Mouse (Mus musculus): ENCODE measurements around the gene Xlr5b. TPM values are rescaled to one million over a fixed set of nuclear protein-coding genes. Genes with fewer than 3 reads are reported as not detected.

The Xlr5b gene
- polyA plus RNA-seq, 1 experiment from 2014 or later, result not detected

Other genes with a start within 250 kb of the Xlr5b start
- 73.4 and 79.3 TPM in 2 replicates for gene Cetn2, start 230.4 kb upstream of the Xlr5b start, polyA plus RNA-seq (2015; fragmentation: Nextera tagmentation; extraction: Ambion mirVana)
- gene Nsdhl, start 230.2 kb upstream of the Xlr5b start, polyA plus RNA-seq (2015; fragmentation: Nextera tagmentation; extraction: Ambion mirVana), result 52.7 and 55.8 TPM in 2 replicates
- gene Zfp185, start 161.5 kb upstream of the Xlr5b start, polyA plus RNA-seq (2015; fragmentation: Nextera tagmentation; extraction: Ambion mirVana), result 0.97 and 1.3 TPM in 2 replicates
- 0.10 and 0.11 TPM in 2 replicates for gene Pnma5, start 111.7 kb upstream of the Xlr5b start, polyA plus RNA-seq (2015; fragmentation: Nextera tagmentation; extraction: Ambion mirVana)
- 5.5 and 5.6 TPM in 2 replicates for gene Pnma3, start 84.0 kb upstream of the Xlr5b start, polyA plus RNA-seq (2015; fragmentation: Nextera tagmentation; extraction: Ambion mirVana)
- gene Xlr4a, start 66.3 kb upstream of the Xlr5b start, polyA plus RNA-seq (2015; fragmentation: Nextera tagmentation; extraction: Ambion mirVana), result 0.46 and 0.58 TPM in 2 replicates
- gene Xlr3a, start 51.7 kb upstream of the Xlr5b start, polyA plus RNA-seq (2015; fragmentation: Nextera tagmentation; extraction: Ambion mirVana), result 5.3 and 6.5 TPM in 2 replicates
- 2.5 TPM in 2 replicates for gene Gm14685, start 31.7 kb upstream of the Xlr5b start, polyA plus RNA-seq (2015; fragmentation: Nextera tagmentation; extraction: Ambion mirVana)
- 1.6 and 2.1 TPM in 2 replicates for gene DXBay18, start 654 bp downstream of the Xlr5b start, polyA plus RNA-seq (2015; fragmentation: Nextera tagmentation; extraction: Ambion mirVana)
- not detected in 2 replicates for gene Spin2d, start 28.2 kb downstream of the Xlr5b start, polyA plus RNA-seq (2015; fragmentation: Nextera tagmentation; extraction: Ambion mirVana)
- gene Xlr3b, start 43.4 kb downstream of the Xlr5b start, polyA plus RNA-seq (2015; fragmentation: Nextera tagmentation; extraction: Ambion mirVana), result 13.1 and 13.7 TPM in 2 replicates
- 0.48 and 0.80 TPM in 2 replicates for gene Xlr4b, start 65.5 kb downstream of the Xlr5b start, polyA plus RNA-seq (2015; fragmentation: Nextera tagmentation; extraction: Ambion mirVana)
- 35.1 and 37.5 TPM in 2 replicates for gene F8a, start 79.5 kb downstream of the Xlr5b start, polyA plus RNA-seq (2015; fragmentation: Nextera tagmentation; extraction: Ambion mirVana)
- gene Xlr4c, start 94.3 kb downstream of the Xlr5b start, polyA plus RNA-seq (2015; fragmentation: Nextera tagmentation; extraction: Ambion mirVana), result 0.32 TPM in 1 of 2 replicates, not detected in the other
- gene Xlr3c, start 116.6 kb downstream of the Xlr5b start, polyA plus RNA-seq (2015; fragmentation: Nextera tagmentation; extraction: Ambion mirVana), result not detected in 2 replicates
- not detected in 2 replicates for gene Xlr5a, start 144.2 kb downstream of the Xlr5b start, polyA plus RNA-seq (2015; fragmentation: Nextera tagmentation; extraction: Ambion mirVana)
- not detected in 2 replicates for gene Xlr5c, start 144.2 kb downstream of the Xlr5b start, polyA plus RNA-seq (2015; fragmentation: Nextera tagmentation; extraction: Ambion mirVana)
- gene Gm45015, start 188.0 kb downstream of the Xlr5b start, polyA plus RNA-seq (2015; fragmentation: Nextera tagmentation; extraction: Ambion mirVana), result not detected in 2 replicates
- gene Zfp275, start 193.8 kb downstream of the Xlr5b start, polyA plus RNA-seq (2015; fragmentation: Nextera tagmentation; extraction: Ambion mirVana), result 10.8 and 11.0 TPM in 2 replicates
- gene Gm18336, start 249.9 kb downstream of the Xlr5b start, polyA plus RNA-seq (2015; fragmentation: Nextera tagmentation; extraction: Ambion mirVana), result 0.08 and 0.11 TPM in 2 replicates

Data from midbrain, embryonic 16.5 days (tissue).